Comparison of ENCODE assay signal across 15 mouse cellular contexts in genomic region chr16:50103340-50103739, GRCm38 (mm10).
"Had no signal": no experiment of that assay in that cellular context is flagged by ENCODE, and none has a peak within 500 bp of the region (broad histone marks: within the 10 kb centered on the region; RNA-seq: fewer than 3 reads in every experiment).

No protein-coding gene starts in this region.

- H3K9me3 ChIP-seq: limb, embryonic 15.5 days; liver, embryonic 13.5 days; megakaryocyte, embryonic 14.5 days; neural tube, embryonic 15.5 days had no signal

- DNase-seq: kidney, adult 18-20 months; liver, embryonic 13.5 days; lung, adult 2 months; lung, postnatal 10 days; lung, postnatal 4 days; midbrain, embryonic 14.5 days; right cerebral cortex, adult 18-20 months; right cerebral cortex, postnatal 25 days; thymus, postnatal 14 days had no signal

- H3K27me3 ChIP-seq: limb, embryonic 15.5 days; liver, embryonic 13.5 days; neural tube, embryonic 15.5 days had no signal

- H3K9ac ChIP-seq: limb, embryonic 15.5 days; liver, embryonic 13.5 days; neural tube, embryonic 15.5 days had no signal

- H3K36me3 ChIP-seq: limb, embryonic 15.5 days; liver, embryonic 13.5 days; neural tube, embryonic 15.5 days had no signal

- H3K4me2 ChIP-seq: limb, embryonic 15.5 days; liver, embryonic 13.5 days; neural tube, embryonic 15.5 days had no signal

- H3K4me3 ChIP-seq: limb, embryonic 15.5 days; liver, embryonic 13.5 days; megakaryocyte, embryonic 14.5 days; myocyte; neural tube, embryonic 15.5 days had no signal

- ATAC-seq: inflammation-experienced regulatory T-cells, adult 6 months had no signal

- H3K4me1 ChIP-seq: limb, embryonic 15.5 days; liver, embryonic 13.5 days; megakaryocyte, embryonic 14.5 days; neural tube, embryonic 15.5 days had no signal

- H3K27ac ChIP-seq: limb, embryonic 15.5 days; liver, embryonic 13.5 days; neural tube, embryonic 15.5 days; stomach, postnatal 0 days had no signal
